In genomic region chr10:45106541-45106940, GRCm38 (mm10) we compare ENCODE assay signal across 23 mouse cellular contexts.
"Had no signal": no experiment of that assay in that cellular context is flagged by ENCODE, and none has a peak within 500 bp of the region (broad histone marks: within the 10 kb centered on the region; RNA-seq: fewer than 3 reads in every experiment).

No protein-coding gene starts in this region.

- H3K27me3 ChIP-seq: heart, embryonic 12.5 days; hindbrain, embryonic 12.5 days; intestine, embryonic 15.5 days; limb, embryonic 12.5 days; liver, embryonic 12.5 days had no signal

- H3K4me3 ChIP-seq: gastrocnemius, adult 2 months; heart, embryonic 10.5 days; heart, embryonic 12.5 days; hindbrain, embryonic 10.5 days; hindbrain, embryonic 12.5 days; intestine, embryonic 15.5 days; layer of hippocampus, adult 2 months; left cerebral cortex, adult 2 months; limb, embryonic 10.5 days; limb, embryonic 12.5 days; liver, embryonic 12.5 days had no signal

- H3K27ac ChIP-seq: gastrocnemius, adult 2 months; heart, embryonic 10.5 days; hindbrain, embryonic 10.5 days; hindbrain, embryonic 12.5 days; hindbrain, embryonic 14.5 days; intestine, embryonic 15.5 days; layer of hippocampus, adult 2 months; left cerebral cortex, adult 2 months; limb, embryonic 10.5 days; limb, embryonic 12.5 days; liver, embryonic 12.5 days; liver, embryonic 14.5 days had no signal

- H3K9ac ChIP-seq: heart, embryonic 12.5 days; hindbrain, embryonic 12.5 days; hindbrain, embryonic 14.5 days; intestine, embryonic 15.5 days; limb, embryonic 12.5 days; liver, embryonic 12.5 days; liver, embryonic 14.5 days had no signal

- H3K4me1 ChIP-seq: intestine, embryonic 15.5 days; limb, embryonic 10.5 days had no signal

- H3K9me3 ChIP-seq: heart, embryonic 10.5 days; heart, embryonic 12.5 days; hindbrain, embryonic 10.5 days; hindbrain, embryonic 12.5 days; intestine, embryonic 15.5 days; limb, embryonic 10.5 days; limb, embryonic 12.5 days; liver, embryonic 12.5 days had no signal

- H3K4me2 ChIP-seq: heart, embryonic 12.5 days; hindbrain, embryonic 12.5 days; hindbrain, embryonic 14.5 days; intestine, embryonic 15.5 days; limb, embryonic 12.5 days; liver, embryonic 12.5 days had no signal

- ATAC-seq: forebrain, embryonic 16.5 days; hindbrain, embryonic 16.5 days; inflammation-experienced regulatory T-cells, adult 6 months; intestine, embryonic 15.5 days; intestine, postnatal 0 days; liver, embryonic 12.5 days had no signal

- DNase-seq: gastrocnemius, adult 2 months; gastrocnemius, postnatal 10 days; gastrocnemius, postnatal 25 days; heart, adult 18-20 months; heart, postnatal 10 days; heart, postnatal 4 days; kidney, adult 9 months had no signal
